Mouse (Mus musculus) stomach, postnatal 0 days (tissue): Measurements from ENCODE around the gene Sdsl. TPM values are rescaled to one million over a fixed set of nuclear protein-coding genes. Genes with fewer than 3 reads are reported as not detected.
"Not testable (repeated sequence)": the region's sequence is repeated elsewhere in the genome, so short reads cannot be mapped to it uniquely, and the experiment has no call there.

Source experiments
- ATAC-seq: fragments of 200-750 bp; cut with Nextera tagmentation; 2 replicates; pipeline ENCODE4 v1.8.0; 2017; ENCODE audit not compliant: low FRiP score, low TSS enrichment
- DNase-seq: peaks from one replicate; pipeline ENCODE4 v3.0.0-alpha.2; 2016; ENCODE audit warnings: low spot score
- H3K27ac ChIP-seq: fragments of 300-500 bp; sonication (generic); replicated peaks from 2 replicates; pipeline ENCODE4 v1.5.1; 2014; ENCODE audit warnings: mild to moderate bottlenecking, control low read depth
- H3K27me3 ChIP-seq: fragments of 300-500 bp; sonication (generic); 2 replicates; pipeline ENCODE4 v1.6.1; 2014; ENCODE audit warnings: low read length; ENCODE audit not compliant: control insufficient read depth, insufficient read depth
- H3K36me3 ChIP-seq: fragments of 300-500 bp; sonication (generic); 2 replicates; pipeline ENCODE4 v1.6.1; 2014; ENCODE audit warnings: low read length, mixed read lengths; ENCODE audit not compliant: control insufficient read depth, insufficient read depth
- H3K4me1 ChIP-seq: fragments of 300-500 bp; sonication (generic); replicated peaks from 2 replicates; pipeline ENCODE4 v1.6.1; 2014; ENCODE audit warnings: antibody characterized with exemption; ENCODE audit not compliant: control insufficient read depth, insufficient read depth
- H3K4me2 ChIP-seq: fragments of 300-500 bp; sonication (generic); replicated peaks from 2 replicates; pipeline ENCODE4 v1.6.1; 2014; ENCODE audit warnings: low read depth, mild to moderate bottlenecking, control low read depth, moderate library complexity
- H3K4me3 ChIP-seq: fragments of 300-500 bp; sonication (generic); 2 replicates; pipeline ENCODE4 v1.5.1; 2014; ENCODE audit warnings: low read depth, low read length, control low read depth
- H3K9ac ChIP-seq: fragments of 300-500 bp; sonication (generic); 2 replicates; pipeline ENCODE4 v1.6.1; 2014; ENCODE audit warnings: mild to moderate bottlenecking, low read length, control low read depth, mixed read lengths
- H3K9me3 ChIP-seq: fragments of 300-500 bp; sonication (generic); 2 replicates; pipeline ENCODE4 v1.6.1; 2016; ENCODE audit warnings: low read length; ENCODE audit not compliant: control insufficient read depth
- CTCF ChIP-seq: IDR thresholded peaks from 2 replicates; pipeline ENCODE4 v1.5.1; 2016; ENCODE audit warnings: antibody characterized with exemption, low read depth, mild to moderate bottlenecking, moderate library complexity
- EP300 ChIP-seq: optimal IDR thresholded peaks from 2 replicates; pipeline ENCODE3; 2016; ENCODE audit warnings: antibody characterized with exemption
- WGBS: fragments of 180-500 bp; shearing (Covaris S2); extraction: QIAGEN DNeasy Blood & Tissue Kit; methylation state at CpG from one replicate; pipeline ENCODE4 v1.1.7; 2014; 5-methylcytosine and 5-hydroxymethylcytosine counted together
- polyA plus RNA-seq: library from polyadenylated mRNA; unstranded; fragments of >200 nt; fragmentation: Nextera tagmentation; extraction: Ambion mirVana; gene quantifications from 2 replicates; pipeline ENCODE4 v1.2.1, GENCODE M21; 2015

Sdsl gene
- polyA plus RNA-seq, 1 experiment from 2014 or later = 16.8 TPM

DNA sequence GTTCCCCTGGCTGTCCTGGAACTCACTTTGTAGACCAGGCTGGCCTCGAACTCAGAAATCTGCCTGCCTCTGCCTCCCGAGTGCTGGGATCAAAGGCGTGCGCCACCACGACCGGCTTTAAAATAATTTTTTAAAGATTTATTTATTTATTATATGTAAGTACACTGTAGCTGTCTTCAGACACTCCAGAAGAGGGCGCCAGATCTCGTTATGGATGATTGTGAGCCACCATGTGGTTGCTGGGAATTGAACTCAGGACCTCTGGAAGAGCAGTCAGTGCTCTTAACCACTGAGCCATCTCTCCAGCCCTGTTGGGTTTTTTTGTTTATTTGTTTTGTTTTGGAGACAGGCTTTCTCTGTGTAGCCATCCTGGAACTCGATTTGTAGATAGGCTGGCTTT, 28.0 kb upstream of the Sdsl start:
- not testable (repeated sequence) for H3K4me1 ChIP-seq, H3K9me3 ChIP-seq, H3K36me3 ChIP-seq, H3K4me2 ChIP-seq, ATAC-seq, DNase-seq, H3K4me3 ChIP-seq, H3K9ac ChIP-seq, H3K27ac ChIP-seq, H3K27me3 ChIP-seq
- WGBS = 93% methylated on average over 9 of the region's 9 CpGs
- 0 out of 2 replicates have a peak, but pooled peaks have one; percentile 14 for TF ChIP-seq CTCF

DNA sequence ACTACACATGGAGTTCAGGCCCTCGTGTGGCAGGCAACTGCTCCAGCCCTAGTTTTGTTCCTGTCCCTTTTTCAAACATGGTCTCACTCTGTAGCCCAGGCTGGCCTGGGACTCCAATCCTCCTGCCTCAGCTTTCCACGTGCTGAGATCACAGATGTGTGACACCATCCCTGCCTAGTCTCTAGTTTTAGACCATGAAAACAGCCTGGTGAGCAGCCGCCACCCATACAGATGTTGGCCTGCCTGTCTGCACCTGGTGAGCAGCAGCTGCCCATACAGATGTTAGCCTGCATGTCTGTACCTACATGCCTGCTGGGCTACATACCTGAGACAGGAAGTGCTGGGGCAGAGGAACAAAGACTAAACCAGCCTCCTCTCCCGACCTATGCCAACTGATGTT, 26.6 kb upstream of the Sdsl start:
- no peak for DNase-seq
- no peak for ATAC-seq
- no peak overlapping the region for H3K27ac ChIP-seq
- no peaks in the 10 kb centered on the region for H3K9me3 ChIP-seq
- TF ChIP-seq CTCF (no peak), EP300 (no peak)
- H3K36me3 ChIP-seq = no peaks in the 10 kb centered on the region
- H3K9ac ChIP-seq = no peak overlapping the region
- H3K4me1 ChIP-seq = 0 out of 2 replicates have a peak, but pooled peaks cover 6% of the 10 kb centered on the region
- 87% methylated on average over 4 of the region's 4 CpGs for WGBS
- no peak overlapping the region for H3K4me2 ChIP-seq
- H3K27me3 ChIP-seq = no peaks in the 10 kb centered on the region
- H3K4me3 ChIP-seq = no peak overlapping the region

GRCm38 (mm10) chr5:120497071-120497470, 24.5 kb upstream of the Sdsl start:
- 85% methylated on average over 3 of the region's 3 CpGs for WGBS
- Histone ChIP-seq H3K4me1 (0 out of 2 replicates have a peak, but pooled peaks cover 3% of the 10 kb centered on the region), H3K36me3 (0 out of 2 replicates have a peak, but pooled peaks cover 3% of the 10 kb centered on the region), H3K9ac (no peak overlapping the region), H3K27ac (no peak overlapping the region), H3K4me3 (no peak overlapping the region), H3K9me3 (no peaks in the 10 kb centered on the region), H3K4me2 (no peak overlapping the region), H3K27me3 (no peaks in the 10 kb centered on the region)
- ATAC-seq (no peak), DNase-seq (no peak)
- no peak for TF ChIP-seq EP300
- TF ChIP-seq CTCF = no peak

- H3K9me3 ChIP-seq = no peaks in the 10 kb centered on the region
- no peaks in the 10 kb centered on the region for H3K27me3 ChIP-seq
- TF ChIP-seq CTCF = no peak
- TF ChIP-seq EP300 = no peak
- WGBS = 86% methylated on average over 13 of the region's 13 CpGs
- H3K4me3 ChIP-seq = no peak overlapping the region
- no peak overlapping the region for H3K9ac ChIP-seq
- DNase-seq = no peak
- H3K27ac ChIP-seq = no peak overlapping the region
- H3K36me3 ChIP-seq = 0 out of 2 replicates have a peak, but pooled peaks cover 3% of the 10 kb centered on the region
- no peak for ATAC-seq
- no peaks in the 10 kb centered on the region for H3K4me1 ChIP-seq
- H3K4me2 ChIP-seq = no peak overlapping the region
These were observed 23.2 kb upstream of the Sdsl start for GRCm38 (mm10) chr5:120495703-120496226.

DNA sequence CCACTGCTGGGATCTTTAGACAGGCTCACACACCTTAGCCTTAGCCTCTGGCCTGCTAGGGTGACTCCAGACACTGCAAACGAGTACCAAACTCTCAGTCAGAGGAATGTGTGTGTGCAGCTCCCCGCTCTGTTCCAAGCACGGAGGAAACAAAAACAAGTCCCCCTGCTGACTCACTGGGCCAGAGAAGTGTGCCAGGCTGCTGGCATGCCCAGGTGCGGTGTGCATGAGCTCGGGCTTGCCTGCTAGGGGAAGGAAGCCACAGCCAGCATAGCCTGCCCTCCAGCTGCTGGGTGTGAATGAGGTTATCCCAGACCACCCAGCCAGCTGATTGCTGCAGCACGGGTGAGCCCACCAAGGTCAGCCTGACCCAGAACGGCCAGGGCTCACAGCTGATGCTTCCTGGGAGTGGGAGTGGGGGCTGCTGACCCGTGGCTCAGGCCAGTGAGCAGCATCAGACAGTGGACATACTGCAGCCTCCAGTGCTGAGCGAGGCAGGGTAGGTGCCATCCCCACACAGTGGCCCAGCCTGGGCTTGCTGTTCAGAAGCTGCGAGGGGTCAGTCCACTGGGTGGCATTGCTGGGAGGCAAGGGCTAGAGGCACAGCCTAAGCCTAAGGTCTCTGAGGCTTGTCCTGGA, 22.6 kb upstream of the Sdsl start:
- H3K4me2 ChIP-seq = no peak overlapping the region
- H3K9ac ChIP-seq = peak overlapping the region; percentile 8; the same call in 1 of the 2 replicates
- H3K4me3 ChIP-seq = no peak overlapping the region
- H3K27me3 ChIP-seq = no peaks in the 10 kb centered on the region
- WGBS = 74% methylated on average over 10 of the region's 10 CpGs
- 0 out of 2 replicates have a peak, but pooled peaks cover 3% of the 10 kb centered on the region for H3K36me3 ChIP-seq
- no peaks in the 10 kb centered on the region for H3K4me1 ChIP-seq
- DNase-seq = no peak
- no peak for TF ChIP-seq EP300
- no peak for TF ChIP-seq CTCF
- no peak overlapping the region for H3K27ac ChIP-seq
- ATAC-seq = no peak
- H3K9me3 ChIP-seq = no peaks in the 10 kb centered on the region

DNA sequence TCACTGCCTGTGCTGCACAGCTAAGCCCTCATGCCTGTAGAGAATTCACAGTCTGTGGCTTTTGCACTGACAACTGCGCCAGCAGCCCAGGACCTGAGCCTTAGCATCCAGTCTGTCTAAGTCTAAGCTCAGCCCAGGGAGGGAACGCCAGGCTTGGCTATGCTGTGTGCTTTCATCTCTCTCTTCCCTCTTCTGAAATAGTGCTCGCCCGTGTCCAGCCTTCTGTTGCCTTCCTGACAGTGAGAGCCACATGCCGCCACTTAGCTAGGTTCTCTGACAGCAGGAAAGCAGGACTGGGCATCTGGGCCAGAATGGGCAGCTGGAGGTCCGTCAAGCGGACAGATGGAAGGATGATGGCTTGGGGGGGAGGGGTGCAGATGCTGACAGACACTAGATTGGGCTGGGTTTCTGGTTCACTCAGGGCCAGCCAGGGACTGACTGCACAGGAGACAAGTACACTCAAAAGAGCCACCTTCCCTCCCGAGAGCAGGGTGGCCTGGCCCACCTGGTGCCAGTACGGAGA, 21.3 kb upstream of the Sdsl start:
- no peak overlapping the region for H3K9ac ChIP-seq
- H3K4me2 ChIP-seq = no peak overlapping the region
- H3K9me3 ChIP-seq = no peaks in the 10 kb centered on the region
- WGBS = 95% methylated on average over 9 of the region's 9 CpGs
- no peaks in the 10 kb centered on the region for H3K27me3 ChIP-seq
- DNase-seq (no peak), ATAC-seq (no peak)
- H3K27ac ChIP-seq = no peak overlapping the region
- TF ChIP-seq CTCF (no peak), EP300 (no peak)
- no peak overlapping the region for H3K4me3 ChIP-seq
- no peaks in the 10 kb centered on the region for H3K4me1 ChIP-seq
- 0 out of 2 replicates have a peak, but pooled peaks cover 3% of the 10 kb centered on the region for H3K36me3 ChIP-seq
